Mouse (Mus musculus): Measurements from ENCODE around the gene Slc52a3.

Gene Slc52a3

GRCm38 (mm10) chr2:152048003-152048980, 52.0 kb downstream of the Slc52a3 start:
- DNase-seq (ENCODE audit: low spot score), result no peak

- DNase-seq (ENCODE audit: low spot score), result no peak
Observed at GRCm38 (mm10) chr2:152048981-152049441, 52.7 kb downstream of the Slc52a3 start.

- DNase-seq (ENCODE audit: low spot score), result no peak
Observed at GRCm38 (mm10) chr2:152049611-152050270, 53.4 kb downstream of the Slc52a3 start.

GRCm38 (mm10) chr2:152050316-152050715, 54.0 kb downstream of the Slc52a3 start:
- DNase-seq (ENCODE audit: low spot score), result no peak

- no peak for DNase-seq (ENCODE audit: low spot score)
Observed at GRCm38 (mm10) chr2:152051985-152052384, 55.7 kb downstream of the Slc52a3 start.

DNA sequence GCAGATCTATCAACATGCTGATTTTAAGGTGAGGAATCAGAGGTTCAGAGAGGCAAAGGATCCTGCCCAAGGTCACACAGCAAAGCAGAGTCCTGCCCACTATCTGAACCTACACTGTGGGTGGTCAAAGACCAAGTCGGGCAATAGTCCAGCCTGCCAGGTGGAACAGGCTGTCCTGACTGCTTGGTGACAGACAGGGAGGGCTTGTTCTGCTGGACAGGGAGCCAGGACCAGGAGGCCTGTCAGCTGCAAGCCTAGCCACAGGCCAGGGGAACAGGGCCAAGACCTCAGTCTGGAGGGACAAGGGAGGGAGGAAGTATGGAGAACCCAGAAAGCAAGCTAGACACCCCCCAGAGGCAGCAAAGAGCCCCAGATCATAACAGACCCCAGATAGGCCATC, 59.1 kb downstream of the Slc52a3 start:
- DNase-seq (ENCODE audit: low spot score), result no peak

GRCm38 (mm10) chr2:152056368-152057251, 60.3 kb downstream of the Slc52a3 start:
- no peak for DNase-seq (ENCODE audit: low spot score)

- DNase-seq (ENCODE audit: low spot score), result no peak
Observed at GRCm38 (mm10) chr2:152057252-152057563, 60.9 kb downstream of the Slc52a3 start.

All from ovary, postnatal 10 days (tissue).